Mouse (Mus musculus) ES-E14 (cell line): ENCODE measurements at regions not wholly inside any gene's neighbourhood (a gene's known extent, or its start where the extent isn't known, plus 50 kb on each side); places are given as distances from the start of the nearest gene placed in this dataset.

Experiments
- DNase-seq: peaks from one replicate; pipeline ENCODE4 v3.0.0-alpha.2; 2013; ENCODE audit warnings: low read depth, low spot score
- H3K27ac ChIP-seq: 2 replicates; pipeline ENCODE4 v1.5.1; 2012; ENCODE audit warnings: low read depth, mild to moderate bottlenecking, low read length, moderate library complexity, mixed read lengths; ENCODE audit not compliant: poor library complexity, insufficient read depth, severe bottlenecking
- H3K36me3 ChIP-seq: 2 replicates; pipeline ENCODE4 v1.6.1; 2012; ENCODE audit warnings: mild to moderate bottlenecking, low read length, moderate library complexity, mixed read lengths; ENCODE audit not compliant: control insufficient read depth, poor library complexity, insufficient read depth, severe bottlenecking
- H3K4me1 ChIP-seq, 2 experiments: fragments of 150-350 bp in 1 of 2; sonication (generic) in 1 of 2; 2 replicates each; pipeline ENCODE4 v1.6.1; 2012; ENCODE audit warnings: low read length in 2 of 2, mild to moderate bottlenecking in 1 of 2, mixed read lengths in 1 of 2; ENCODE audit not compliant: control insufficient read depth in 2 of 2, insufficient read depth in 2 of 2, poor library complexity in 1 of 2
- H3K4me3 ChIP-seq, 2 experiments: fragments of 150-350 bp in 1 of 2; sonication (generic) in 1 of 2; 2 replicates each; pipeline ENCODE4 v1.5.1; 2012; ENCODE audit warnings: low read length in 2 of 2, low read depth in 1 of 2, mild to moderate bottlenecking in 1 of 2, mixed read lengths in 1 of 2; ENCODE audit not compliant: insufficient read depth in 1 of 2, poor library complexity in 1 of 2, severe bottlenecking in 1 of 2
- H3K9ac ChIP-seq: 2 replicates; pipeline ENCODE4 v1.6.1; 2012; ENCODE audit warnings: low read depth, mild to moderate bottlenecking, low read length, mixed read lengths; ENCODE audit not compliant: poor library complexity, insufficient read depth, severe bottlenecking
- H3K9me3 ChIP-seq: fragments of 150-350 bp; sonication (generic); 2 replicates; pipeline ENCODE4 v1.6.1; 2012; ENCODE audit warnings: low read depth, mild to moderate bottlenecking, low read length; ENCODE audit not compliant: control insufficient read depth, insufficient read depth
- CHD2 ChIP-seq: IDR thresholded peaks from 2 replicates; pipeline ENCODE4 v1.6.1; 2014; ENCODE audit warnings: mild to moderate bottlenecking, low read depth, low read length, inconsistent platforms
- HCFC1 ChIP-seq: IDR thresholded peaks from 2 replicates; pipeline ENCODE4 v1.6.1; 2012; ENCODE audit warnings: low read length, inconsistent platforms, borderline replicate concordance; ENCODE audit not compliant: insufficient read depth
- MAFK ChIP-seq: IDR thresholded peaks from 2 replicates; pipeline ENCODE4 v1.6.1; 2014; ENCODE audit warnings: mild to moderate bottlenecking, low read depth, low read length, inconsistent platforms; ENCODE audit not compliant: insufficient read depth
- ZC3H11A ChIP-seq: IDR thresholded peaks from 2 replicates; pipeline ENCODE4 v1.6.1; 2012; ENCODE audit warnings: low read depth, mild to moderate bottlenecking, inconsistent platforms, low read length, borderline replicate concordance
- ZNF384 ChIP-seq: IDR thresholded peaks from 2 replicates; pipeline ENCODE4 v1.6.1; 2012; ENCODE audit warnings: low read depth, low read length, inconsistent platforms
- in situ Hi-C, 2 experiments: fragments of 600-800 bp; cut with MboI; formaldehyde crosslinking; loops; one replicate each; pipeline ENCODE4 v1.15.1; 2025; ENCODE audit warnings: low sequenced_read_pairs in 2 of 2, inconsistent platforms in 1 of 2; ENCODE audit not compliant: unreplicated experiment in 2 of 2

- Histone ChIP-seq H3K9ac (no peak overlapping the region), H3K36me3 (no peaks in the 10 kb centered on the region), H3K9me3 (no peaks in the 10 kb centered on the region), H3K4me3 (no peak overlapping the region), H3K4me1 (peaks cover 0 to 2% of the 10 kb centered on the region in 2 experiments; a peak in 1 of 4 replicates), H3K27ac (no peak overlapping the region)
- in situ Hi-C loops: no loop called here
- DNase-seq: no peak
- TF ChIP-seq ZC3H11A: no peak
- no peak for TF ChIP-seq CHD2
- TF ChIP-seq ZNF384: no peak
- no peak for TF ChIP-seq MAFK
- TF ChIP-seq HCFC1: no peak
Measured at GRCm38 (mm10) chr8:44801604-44802206, 133.5 kb upstream of the Fat1 start.

DNA sequence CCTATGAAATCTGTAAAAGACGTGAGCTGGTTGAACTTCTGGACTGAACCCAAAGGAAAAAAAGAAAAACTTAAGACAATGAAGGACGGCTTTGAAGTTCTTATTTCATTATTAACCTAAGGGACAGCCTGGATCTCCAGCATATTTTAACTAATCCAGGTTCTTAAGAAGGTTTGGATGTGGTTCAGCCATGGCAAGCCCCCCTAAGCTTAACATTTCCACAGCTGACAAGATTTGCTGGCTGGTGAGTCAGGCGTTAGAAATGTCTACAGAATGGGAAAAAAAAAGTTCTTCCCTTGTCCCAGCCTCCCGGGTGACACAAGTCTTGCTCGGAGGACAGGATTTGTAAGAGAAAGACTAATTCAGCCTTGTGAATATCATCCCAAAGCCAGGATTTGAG lies 132.9 kb upstream of the Fat1 start:
- no peak for DNase-seq
- in situ Hi-C loops: no loop called here

DNA sequence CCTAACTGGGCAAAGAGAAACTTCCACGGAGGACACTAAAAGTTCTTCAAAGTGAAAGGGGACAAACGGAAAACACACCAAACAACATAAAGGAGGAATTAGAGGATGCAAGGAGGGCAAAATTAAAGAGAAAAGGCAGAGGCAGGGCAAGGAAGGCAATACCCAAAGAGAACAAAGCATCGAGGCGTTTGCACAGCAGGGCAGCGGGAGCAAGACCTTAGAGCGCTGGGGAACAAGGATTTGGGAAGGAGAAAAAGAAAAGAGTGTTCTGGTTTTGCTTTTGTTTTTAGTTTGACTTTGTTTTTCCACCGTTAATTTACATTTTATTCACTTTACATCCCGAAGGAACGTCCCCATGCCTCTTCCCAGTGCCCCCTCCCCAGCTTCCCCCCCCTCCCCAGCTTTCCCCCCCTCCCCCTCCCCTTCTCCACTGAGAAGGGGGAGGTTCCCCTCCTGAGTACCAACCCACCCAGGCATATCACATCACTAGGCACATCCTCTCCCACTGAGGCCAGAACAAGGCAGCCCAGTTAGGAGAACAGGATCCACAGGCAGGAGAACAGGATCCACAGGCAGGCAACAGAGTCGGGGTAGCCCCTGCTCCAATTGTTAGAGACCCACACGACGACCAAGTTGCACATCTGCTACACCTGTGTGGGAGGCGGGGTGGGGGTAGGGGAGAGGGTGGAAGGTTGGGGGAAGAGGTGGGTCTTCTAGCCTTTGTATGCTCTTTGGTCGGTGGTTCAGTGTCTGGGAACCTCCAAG lies 130.7 kb upstream of the Fat1 start:
- no peaks in the 10 kb centered on the region for H3K9me3 ChIP-seq
- no peak overlapping the region; the same call in 1 of the 2 replicates for H3K27ac ChIP-seq
- in situ Hi-C loops: no loop called here
- TF ChIP-seq CHD2: no peak
- no peak for TF ChIP-seq MAFK
- TF ChIP-seq HCFC1: no peak
- no peak for TF ChIP-seq ZNF384
- TF ChIP-seq ZC3H11A: no peak
- H3K4me1 ChIP-seq: peaks cover 0 to 2% of the 10 kb centered on the region in 2 experiments; a peak in 1 of 4 replicates
- no peak overlapping the region for H3K9ac ChIP-seq
- H3K4me3 ChIP-seq: peak overlapping the region in 1 of 2 experiments; percentile 6; a peak in 1 of 4 replicates
- H3K36me3 ChIP-seq: no peaks in the 10 kb centered on the region
- peak; percentile 21 for DNase-seq

More for the DNA sequence above, 132.9 kb upstream of the Fat1 start:
- H3K4me3 ChIP-seq: no peak overlapping the region
- H3K9ac ChIP-seq: no peak overlapping the region
- H3K9me3 ChIP-seq: no peaks in the 10 kb centered on the region
- peaks cover 0 to 2% of the 10 kb centered on the region in 2 experiments; a peak in 1 of 4 replicates for H3K4me1 ChIP-seq
- H3K27ac ChIP-seq: no peak overlapping the region
- no peaks in the 10 kb centered on the region for H3K36me3 ChIP-seq
- TF ChIP-seq CHD2 (no peak), ZC3H11A (no peak)

- no peak overlapping the region for H3K9ac ChIP-seq
- no peak for TF ChIP-seq HCFC1
- TF ChIP-seq ZC3H11A: no peak
- TF ChIP-seq CHD2: no peak
- no peak for TF ChIP-seq MAFK
- TF ChIP-seq ZNF384: no peak
- peaks cover 0 to 2% of the 10 kb centered on the region in 2 experiments; a peak in 1 of 4 replicates for H3K4me1 ChIP-seq
- H3K9me3 ChIP-seq: no peaks in the 10 kb centered on the region
- no peak overlapping the region; the same call in 1 of the 2 replicates for H3K27ac ChIP-seq
- no peak for DNase-seq
- in situ Hi-C loops: no loop called here
- peak overlapping the region in 1 of 2 experiments; percentile 6; a peak in 1 of 4 replicates for H3K4me3 ChIP-seq
- H3K36me3 ChIP-seq: no peaks in the 10 kb centered on the region
Measured at GRCm38 (mm10) chr8:44805179-44805815, 129.9 kb upstream of the Fat1 start.
